Mouse (Mus musculus) hindbrain, postnatal 0 days (tissue): ENCODE measurements at regions not wholly inside any gene's neighbourhood (a gene's known extent, or its start where the extent isn't known, plus 50 kb on each side); places are given as distances from the start of the nearest gene placed in this dataset.
"Not testable (repeated sequence)": the region's sequence is repeated elsewhere in the genome, so short reads cannot be mapped to it uniquely, and the experiment has no call there.

ENCODE experiments used
- ATAC-seq: fragments of 200-750 bp; cut with Nextera tagmentation; 2 replicates; pipeline ENCODE4 v1.8.0; 2017; ENCODE audit warnings: mild to moderate bottlenecking, moderate TSS enrichment, moderate library complexity
- DNase-seq: peaks from one replicate; pipeline ENCODE4 v3.0.0-alpha.2; 2015; ENCODE audit warnings: low spot score
- H3K27ac ChIP-seq: fragments of 300-500 bp; sonication (generic); 2 replicates; pipeline ENCODE4 v1.5.1; 2014; ENCODE audit warnings: mild to moderate bottlenecking
- H3K27me3 ChIP-seq: fragments of 300-500 bp; sonication (generic); 2 replicates; pipeline ENCODE4 v1.6.1; 2014; ENCODE audit warnings: low read length, mixed read lengths; ENCODE audit not compliant: insufficient read depth
- H3K36me3 ChIP-seq: fragments of 300-500 bp; sonication (generic); 2 replicates; pipeline ENCODE4 v1.6.1; 2014; ENCODE audit warnings: low read length, mixed read lengths; ENCODE audit not compliant: insufficient read depth
- H3K4me1 ChIP-seq: fragments of 300-500 bp; sonication (generic); 2 replicates; pipeline ENCODE4 v1.6.1; 2014; ENCODE audit warnings: antibody characterized with exemption, low read length, mixed read lengths; ENCODE audit not compliant: insufficient read depth
- H3K4me2 ChIP-seq: fragments of 300-500 bp; sonication (generic); 2 replicates; pipeline ENCODE4 v1.6.1; 2014; ENCODE audit warnings: low read depth, mild to moderate bottlenecking, low read length, moderate library complexity, mixed read lengths
- H3K4me3 ChIP-seq: fragments of 300-500 bp; sonication (generic); 2 replicates; pipeline ENCODE4 v1.5.1; 2014; ENCODE audit warnings: low read length
- H3K9ac ChIP-seq: fragments of 300-500 bp; sonication (generic); replicated peaks from 2 replicates; pipeline ENCODE4 v1.6.1; 2014; ENCODE audit warnings: mild to moderate bottlenecking, low read length, moderate library complexity, mixed read lengths
- H3K9me3 ChIP-seq: fragments of 300-500 bp; sonication (generic); 2 replicates; pipeline ENCODE4 v1.6.1; 2016; ENCODE audit warnings: low read length, mixed read lengths
- CTCF ChIP-seq: IDR thresholded peaks from 2 replicates; pipeline ENCODE4 v1.5.1; 2016; ENCODE audit warnings: antibody characterized with exemption, control low read depth, low read depth
- WGBS: fragments of 180-500 bp; shearing (Covaris S2); extraction: QIAGEN DNeasy Blood & Tissue Kit; methylation state at CpG from one replicate; pipeline ENCODE4 v1.1.7; 2014; 5-methylcytosine and 5-hydroxymethylcytosine counted together

DNA sequence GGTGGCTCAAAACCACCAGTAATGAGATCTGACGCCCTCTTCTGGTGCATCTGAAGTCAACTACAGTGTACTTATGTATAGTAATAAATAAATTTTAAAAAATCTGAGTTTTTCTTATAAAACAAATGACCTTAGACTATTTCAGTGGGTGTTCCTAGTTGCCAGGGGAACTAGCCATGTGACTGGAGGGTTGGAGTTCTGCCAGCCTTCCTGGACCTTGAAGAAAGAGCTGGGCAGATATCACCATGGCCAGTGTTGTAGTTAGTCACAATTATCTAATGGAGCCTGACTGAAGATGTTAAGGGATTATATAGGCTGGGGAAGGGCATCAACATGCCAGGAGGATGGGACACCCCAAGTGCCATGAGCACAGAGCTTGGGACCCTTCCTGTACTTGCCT, 217.2 kb downstream of the Tpra1 start:
- H3K27ac ChIP-seq: no peak overlapping the region
- ATAC-seq (no peak), DNase-seq (no peak)
- no peak overlapping the region for H3K9ac ChIP-seq
- H3K4me1 ChIP-seq: no peaks in the 10 kb centered on the region
- H3K27me3 ChIP-seq: no peaks in the 10 kb centered on the region
- no peak overlapping the region for H3K4me3 ChIP-seq
- H3K36me3 ChIP-seq: no peaks in the 10 kb centered on the region
- no peak for TF ChIP-seq CTCF
- no peaks in the 10 kb centered on the region for H3K9me3 ChIP-seq
- WGBS: 74% methylated on average over 1 of the region's 1 CpGs
- no peak overlapping the region for H3K4me2 ChIP-seq

DNA sequence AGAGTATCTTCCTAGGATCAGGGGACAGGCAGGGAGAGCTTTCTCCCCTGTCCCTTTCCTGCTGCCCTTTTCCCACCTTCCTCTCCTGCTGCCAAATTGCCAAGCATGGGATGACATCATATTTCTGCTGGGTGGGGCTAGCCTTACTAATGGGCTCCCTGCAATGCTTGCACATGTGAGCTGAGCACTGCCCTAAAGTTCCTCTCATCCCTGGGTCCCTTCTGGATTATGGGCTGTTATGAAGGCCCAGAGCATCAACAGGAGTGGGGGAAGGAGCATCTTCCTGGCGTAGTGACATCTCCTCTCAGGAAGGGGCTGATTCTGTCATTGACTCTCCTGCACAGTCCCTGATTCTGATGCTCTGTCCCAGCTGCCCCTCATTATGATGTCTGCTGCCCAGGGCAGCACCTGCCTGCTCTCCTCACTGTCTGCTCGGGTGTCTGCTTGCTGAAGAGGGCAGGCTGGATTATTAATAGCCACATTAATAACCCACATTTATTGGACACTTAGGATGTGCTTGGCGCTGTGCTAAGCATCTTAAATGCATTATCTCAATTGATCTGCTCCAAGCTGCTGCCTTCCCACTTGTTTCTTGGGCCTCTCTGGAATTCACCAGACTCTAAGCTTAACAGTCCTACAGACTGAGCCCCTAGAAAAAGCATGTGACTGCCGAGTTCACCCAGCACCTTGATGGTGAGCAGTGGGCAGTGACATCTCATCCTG, 219.1 kb downstream of the Tpra1 start:
- ATAC-seq: peak; percentile 58
- H3K9ac ChIP-seq: no peak overlapping the region
- no peak overlapping the region for H3K27ac ChIP-seq
- no peak overlapping the region for H3K4me2 ChIP-seq
- WGBS: 47% methylated on average over 4 of the region's 4 CpGs
- DNase-seq: no peak
- no peaks in the 10 kb centered on the region for H3K27me3 ChIP-seq
- no peaks in the 10 kb centered on the region for H3K36me3 ChIP-seq
- no peaks in the 10 kb centered on the region for H3K9me3 ChIP-seq
- H3K4me3 ChIP-seq: no peak overlapping the region
- H3K4me1 ChIP-seq: no peaks in the 10 kb centered on the region
- no peak for TF ChIP-seq CTCF

DNA sequence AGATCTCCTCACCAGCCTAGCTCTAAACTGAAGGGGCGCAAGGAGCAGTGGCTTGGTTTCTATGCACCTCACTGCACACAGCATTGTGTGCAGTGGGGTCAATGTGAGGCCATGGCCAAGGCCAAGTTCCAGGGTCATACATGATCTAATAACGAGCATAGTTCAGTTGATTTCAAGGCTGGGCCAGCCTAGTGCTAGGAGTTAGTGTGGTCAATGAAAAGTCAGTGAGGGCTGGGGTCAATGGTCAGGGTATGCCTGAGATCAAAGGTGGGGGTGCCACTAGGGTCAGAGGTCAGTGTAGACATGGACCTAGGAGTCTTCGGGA, 219.7 kb downstream of the Tpra1 start:
- no peak for TF ChIP-seq CTCF
- WGBS: 61% methylated on average over 3 of the region's 3 CpGs
- no peak for ATAC-seq
- Histone ChIP-seq H3K36me3 (no peaks in the 10 kb centered on the region), H3K27ac (no peak overlapping the region), H3K4me2 (no peak overlapping the region), H3K27me3 (no peaks in the 10 kb centered on the region), H3K4me3 (no peak overlapping the region), H3K9ac (no peak overlapping the region), H3K9me3 (no peaks in the 10 kb centered on the region), H3K4me1 (no peaks in the 10 kb centered on the region)
- DNase-seq: no peak

DNA sequence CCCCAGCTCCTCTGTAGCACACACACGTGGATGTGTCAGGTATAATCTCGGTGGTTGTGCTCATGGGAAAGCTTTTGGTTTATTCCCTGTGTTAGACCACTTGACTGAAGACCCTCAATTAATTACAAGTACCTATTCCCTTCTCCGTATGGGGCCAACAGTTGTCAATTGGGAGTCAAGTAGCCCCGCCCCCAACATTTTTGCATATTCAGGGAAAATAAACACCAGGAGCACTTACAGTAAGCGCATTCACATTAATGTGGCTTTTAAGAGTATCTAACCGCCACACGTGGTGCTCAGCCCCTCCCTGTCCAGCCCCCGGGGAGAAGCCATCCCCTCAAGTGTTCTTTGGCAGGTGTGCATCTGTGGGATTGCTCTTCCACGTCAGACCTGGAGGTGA, 223.9 kb downstream of the Tpra1 start:
- H3K36me3 ChIP-seq: no peaks in the 10 kb centered on the region
- 68% methylated on average over 9 of the region's 9 CpGs for WGBS
- no peak for TF ChIP-seq CTCF
- ATAC-seq: no peak
- no peak for DNase-seq
- H3K27me3 ChIP-seq: no peaks in the 10 kb centered on the region
- no peak overlapping the region for H3K9ac ChIP-seq
- H3K27ac ChIP-seq: no peak overlapping the region
- no peaks in the 10 kb centered on the region for H3K4me1 ChIP-seq
- no peak overlapping the region for H3K4me3 ChIP-seq
- no peaks in the 10 kb centered on the region for H3K9me3 ChIP-seq
- H3K4me2 ChIP-seq: no peak overlapping the region

DNA sequence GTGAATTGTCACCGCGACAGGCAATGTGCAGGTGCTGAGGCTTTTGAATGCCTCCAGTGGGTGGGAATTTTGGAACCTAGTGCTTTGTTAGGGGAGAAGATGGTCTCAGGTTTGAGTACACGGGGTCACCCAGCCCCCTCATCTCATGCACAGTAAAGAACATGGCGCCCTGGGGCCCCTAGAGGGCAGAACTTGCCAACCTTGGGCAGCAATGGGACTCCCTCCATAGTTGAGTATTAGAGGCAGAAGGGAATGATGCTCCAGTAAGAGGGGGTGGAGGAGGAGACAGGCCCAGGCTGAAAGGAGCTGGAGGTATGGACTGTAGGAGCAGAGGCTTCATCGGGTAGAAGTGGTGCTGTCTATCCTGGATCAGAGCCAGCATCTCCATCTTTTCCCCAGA, 226.1 kb downstream of the Tpra1 start:
- DNase-seq: not testable (repeated sequence)

DNA sequence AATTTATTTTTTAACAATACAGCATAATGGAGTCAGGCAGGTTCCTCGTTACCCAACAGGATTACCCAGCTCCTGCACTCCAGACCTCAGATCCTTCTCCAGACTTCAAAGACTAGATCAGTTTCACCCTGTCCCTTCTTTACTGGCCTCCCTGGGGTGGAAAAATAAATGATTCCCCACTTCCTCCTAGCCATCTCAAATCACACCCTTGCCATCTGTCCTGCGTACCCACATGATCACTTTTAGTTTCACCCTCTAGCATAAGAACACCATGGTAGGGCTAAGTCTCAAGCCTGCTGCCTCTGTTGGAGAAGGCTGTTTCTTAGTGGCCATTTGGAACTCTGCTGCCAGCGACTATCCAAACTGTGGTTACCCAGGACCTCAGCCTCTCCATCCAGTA, 222.0 kb downstream of the Plxna1 start:
- Histone ChIP-seq H3K9ac (no peak overlapping the region), H3K36me3 (no peaks in the 10 kb centered on the region), H3K27ac (no peak overlapping the region), H3K4me2 (no peak overlapping the region), H3K27me3 (no peaks in the 10 kb centered on the region), H3K4me1 (no peaks in the 10 kb centered on the region), H3K9me3 (no peaks in the 10 kb centered on the region), H3K4me3 (no peak overlapping the region)
- 88% methylated on average over 3 of the region's 3 CpGs for WGBS
- DNase-seq (no peak), ATAC-seq (no peak)
- TF ChIP-seq CTCF: no peak

More for the DNA sequence above, 226.1 kb downstream of the Tpra1 start:
- ATAC-seq, H3K27ac ChIP-seq, H3K27me3 ChIP-seq, H3K36me3 ChIP-seq, H3K4me1 ChIP-seq, H3K9ac ChIP-seq, H3K4me2 ChIP-seq, H3K4me3 ChIP-seq, H3K9me3 ChIP-seq: not testable (repeated sequence)
- 52% methylated on average over 5 of the region's 5 CpGs for WGBS

DNA sequence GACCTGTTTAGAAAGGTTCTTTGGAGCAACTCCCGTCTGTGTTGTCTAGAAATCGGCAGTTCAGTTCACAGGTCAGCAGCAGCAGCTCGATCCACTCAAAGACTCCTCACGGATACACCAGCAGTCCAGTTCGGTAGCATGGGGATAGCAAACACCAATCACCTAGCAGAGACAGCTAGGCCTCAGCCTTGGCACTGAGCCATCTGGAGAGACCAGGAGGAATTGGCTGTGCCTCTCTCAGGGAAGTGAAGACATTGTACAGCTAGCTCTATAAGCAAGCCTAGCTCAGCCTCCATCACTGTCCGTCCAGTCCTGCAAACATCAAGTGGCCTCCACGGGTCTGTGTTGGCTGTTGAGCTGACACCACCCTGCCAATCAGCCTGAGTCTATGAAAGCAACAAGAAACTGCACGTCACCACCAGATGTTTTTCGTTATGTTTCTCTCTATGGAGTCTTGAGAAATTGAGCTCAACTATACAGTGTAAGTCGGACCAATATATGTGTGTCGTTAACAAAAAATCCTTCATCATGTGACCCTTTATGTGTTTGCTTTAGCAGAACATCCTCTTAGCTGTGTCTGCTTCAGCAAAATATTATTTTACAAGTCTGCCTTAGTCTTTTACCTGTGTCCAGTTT, 209.3 kb downstream of the Plxna1 start:
- Histone ChIP-seq H3K27ac (no peak overlapping the region), H3K4me2 (no peak overlapping the region), H3K4me3 (no peak overlapping the region), H3K9ac (no peak overlapping the region), H3K9me3 (no peaks in the 10 kb centered on the region), H3K27me3 (no peaks in the 10 kb centered on the region), H3K36me3 (no peaks in the 10 kb centered on the region), H3K4me1 (no peaks in the 10 kb centered on the region)
- 77% methylated on average over 11 of the region's 11 CpGs for WGBS
- DNase-seq (peak; percentile 18), ATAC-seq (no peak)
- TF ChIP-seq CTCF: no peak
